Mouse (Mus musculus): Measurements from ENCODE around the gene Ptprr.

The Ptprr gene

GRCm38 (mm10) chr10:116115881-116116677, 98.1 kb downstream of the Ptprr start:
- DNase-seq (ENCODE audit: low read depth): no peak

- DNase-seq (ENCODE audit: low read depth): no peak
Measured at GRCm38 (mm10) chr10:116117060-116117459, 99.0 kb downstream of the Ptprr start.

GRCm38 (mm10) chr10:116121463-116121862, 103.5 kb downstream of the Ptprr start:
- no peak for DNase-seq (ENCODE audit: low read depth)

DNA sequence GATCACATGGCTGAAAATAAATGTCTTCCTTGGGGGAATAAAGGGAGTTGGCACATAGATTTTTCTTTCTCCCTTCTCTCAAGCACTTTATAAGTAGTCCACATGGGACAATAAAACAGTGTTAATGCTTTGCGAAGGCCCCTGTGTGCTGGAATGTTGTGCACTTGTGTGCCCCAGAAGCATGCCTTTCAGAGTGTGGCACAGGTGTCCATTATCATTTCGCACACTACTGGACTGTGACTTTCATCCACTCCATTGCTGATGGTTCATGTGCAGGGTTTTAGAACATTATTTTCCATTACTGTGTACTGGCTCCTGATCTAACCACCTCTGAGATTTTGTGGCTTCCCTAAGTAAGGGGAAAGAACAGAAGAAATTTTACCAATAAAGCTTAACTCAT, 105.8 kb downstream of the Ptprr start:
- DNase-seq (ENCODE audit: low read depth): no peak

DNA sequence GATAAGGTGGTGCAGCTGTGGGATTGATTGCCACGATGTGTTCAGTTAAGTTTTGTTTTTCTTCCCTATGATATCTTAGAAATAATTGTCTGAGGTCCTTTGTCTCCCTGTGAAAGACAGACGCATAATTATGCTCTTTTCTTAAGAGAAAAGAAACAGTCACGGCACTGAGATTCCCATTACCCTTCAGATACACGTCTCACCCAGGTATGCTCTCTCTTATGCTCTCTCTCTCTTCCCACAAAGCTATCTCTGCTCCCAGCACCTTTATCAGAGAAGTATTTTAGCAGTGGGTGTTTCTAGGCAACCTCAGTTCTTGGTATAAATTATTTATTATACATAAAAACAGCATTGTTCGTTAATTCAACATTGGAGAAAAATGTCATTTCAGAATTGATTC, 107.4 kb downstream of the Ptprr start:
- no peak for DNase-seq (ENCODE audit: low read depth)

- no peak for DNase-seq (ENCODE audit: low read depth)
Measured at GRCm38 (mm10) chr10:116130401-116130800, 112.4 kb downstream of the Ptprr start.

- DNase-seq (ENCODE audit: low read depth): no peak
Measured at GRCm38 (mm10) chr10:116131223-116131622, 113.2 kb downstream of the Ptprr start.

DNA sequence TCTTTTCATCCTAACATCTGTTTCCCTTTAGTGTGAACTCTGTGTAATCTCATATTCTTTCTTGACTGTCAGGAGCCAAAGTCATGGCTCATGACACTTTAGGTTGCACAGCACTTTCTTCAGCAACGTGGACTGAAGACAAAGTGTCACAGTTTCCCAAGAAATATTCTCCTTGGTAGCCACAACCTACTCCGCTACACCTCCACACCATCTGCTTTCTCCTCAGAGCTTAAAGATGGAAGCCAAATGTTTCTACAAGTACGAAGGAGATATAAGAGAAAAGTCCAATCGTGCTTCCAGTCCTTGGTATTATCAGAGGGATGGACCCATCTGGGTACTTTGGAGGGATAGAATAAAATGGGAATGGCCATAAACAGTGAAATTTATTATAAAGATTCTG, 114.2 kb downstream of the Ptprr start:
- DNase-seq (ENCODE audit: low read depth): no peak

- no peak for DNase-seq (ENCODE audit: low read depth)
Measured at GRCm38 (mm10) chr10:116135187-116135586, 117.2 kb downstream of the Ptprr start.

- DNase-seq (ENCODE audit: low read depth): no peak
Measured at GRCm38 (mm10) chr10:116140226-116140625, 122.2 kb downstream of the Ptprr start.

GRCm38 (mm10) chr10:116143684-116144083, 125.7 kb downstream of the Ptprr start:
- DNase-seq (ENCODE audit: low read depth): no peak

DNA sequence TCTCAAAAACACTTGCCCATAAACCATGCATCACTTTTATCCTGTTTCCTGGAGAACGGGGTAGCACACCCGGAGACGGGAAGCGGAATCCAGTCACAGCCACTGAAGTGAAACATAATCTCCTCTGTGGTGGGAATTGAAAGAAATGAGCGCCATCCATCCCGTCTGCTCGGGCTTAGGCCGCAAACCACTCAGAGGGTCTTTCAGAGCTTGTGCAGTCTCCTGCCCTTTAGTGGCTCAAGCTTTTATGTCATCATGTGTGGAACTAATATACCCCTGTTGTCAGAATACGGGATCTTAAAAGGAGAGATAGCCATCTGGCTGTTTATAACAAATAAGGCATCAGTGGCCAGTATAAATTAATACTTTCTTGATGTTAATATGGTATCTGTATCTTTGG, 128.1 kb downstream of the Ptprr start:
- DNase-seq (ENCODE audit: low read depth): no peak

GRCm38 (mm10) chr10:116154707-116155106, 136.7 kb downstream of the Ptprr start:
- DNase-seq (ENCODE audit: low read depth): no peak

- no peak for DNase-seq (ENCODE audit: low read depth)
Measured at GRCm38 (mm10) chr10:116156699-116157098, 138.7 kb downstream of the Ptprr start.

GRCm38 (mm10) chr10:116162338-116162737, 144.3 kb downstream of the Ptprr start:
- no peak for DNase-seq (ENCODE audit: low read depth)

DNA sequence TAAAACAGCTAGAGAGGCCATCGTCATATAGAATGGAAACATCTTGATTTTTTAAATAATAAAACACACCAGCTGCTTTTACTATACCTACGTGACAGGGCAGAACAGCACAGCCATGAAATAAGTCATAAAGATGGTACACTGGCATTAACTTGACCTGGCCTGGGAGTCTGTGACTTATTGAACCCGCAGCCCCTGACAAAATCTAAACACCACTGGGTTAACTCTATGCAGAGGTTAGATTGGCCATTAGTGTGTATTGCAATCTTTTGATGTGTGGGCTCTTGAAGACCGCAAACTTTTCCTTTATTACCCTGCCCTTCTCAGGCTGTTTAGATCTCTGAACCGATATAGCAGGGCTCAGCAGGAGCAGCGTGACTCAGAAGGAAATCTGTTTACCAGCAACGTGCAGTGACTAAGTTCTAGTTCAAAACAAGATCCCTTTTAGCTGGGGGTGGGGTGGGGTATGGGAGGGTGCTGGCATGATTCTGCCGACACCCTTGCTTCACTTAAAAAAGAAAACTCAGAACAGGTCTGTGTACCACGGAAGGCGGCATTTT, 157.4 kb downstream of the Ptprr start:
- DNase-seq (ENCODE audit: low read depth): no peak

DNA sequence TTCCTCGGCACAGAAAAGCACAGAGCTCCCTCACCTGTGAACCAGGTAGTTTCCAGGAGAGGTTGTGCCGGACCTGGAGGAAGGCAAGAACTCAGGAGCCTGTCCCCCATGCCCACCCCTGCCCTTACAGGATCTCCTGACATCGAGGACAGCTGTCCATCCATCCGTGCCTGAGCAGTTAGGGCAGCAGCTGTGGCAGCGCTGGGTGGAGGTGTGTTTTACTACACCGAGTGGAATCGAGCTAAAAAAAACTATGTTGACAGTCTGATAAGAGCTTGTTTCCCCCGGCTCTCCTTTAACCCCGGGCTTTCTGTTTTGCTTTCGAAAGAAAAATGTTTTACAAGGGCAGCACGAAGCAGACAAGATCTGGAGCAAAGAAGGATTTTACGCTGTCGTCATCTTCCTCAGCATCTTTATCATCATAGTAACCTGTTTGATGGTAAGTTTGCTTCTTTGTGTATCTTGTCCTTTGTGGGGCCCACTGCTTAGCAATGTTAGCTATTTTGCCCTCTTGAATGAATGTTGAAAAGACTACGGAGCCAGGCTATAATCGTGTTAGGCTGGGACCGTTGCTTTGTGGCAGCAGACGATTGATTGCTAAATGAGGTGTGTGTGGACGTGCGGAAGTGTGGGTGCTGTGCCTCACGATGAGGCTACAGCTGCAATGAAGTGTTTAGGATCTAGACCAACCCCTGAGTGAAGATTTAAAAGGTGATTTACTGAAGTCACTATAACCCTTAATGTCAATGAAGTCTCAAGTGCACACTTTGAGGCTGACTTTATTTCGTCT, 159.6 kb downstream of the Ptprr start:
- no peak for DNase-seq (ENCODE audit: low read depth)

GRCm38 (mm10) chr10:116181235-116181634, 163.2 kb downstream of the Ptprr start:
- no peak for DNase-seq (ENCODE audit: low read depth)

- DNase-seq (ENCODE audit: low read depth): no peak
Measured at GRCm38 (mm10) chr10:116182221-116182620, 164.2 kb downstream of the Ptprr start.

GRCm38 (mm10) chr10:116183258-116183657, 165.2 kb downstream of the Ptprr start:
- DNase-seq (ENCODE audit: low read depth): no peak

DNA sequence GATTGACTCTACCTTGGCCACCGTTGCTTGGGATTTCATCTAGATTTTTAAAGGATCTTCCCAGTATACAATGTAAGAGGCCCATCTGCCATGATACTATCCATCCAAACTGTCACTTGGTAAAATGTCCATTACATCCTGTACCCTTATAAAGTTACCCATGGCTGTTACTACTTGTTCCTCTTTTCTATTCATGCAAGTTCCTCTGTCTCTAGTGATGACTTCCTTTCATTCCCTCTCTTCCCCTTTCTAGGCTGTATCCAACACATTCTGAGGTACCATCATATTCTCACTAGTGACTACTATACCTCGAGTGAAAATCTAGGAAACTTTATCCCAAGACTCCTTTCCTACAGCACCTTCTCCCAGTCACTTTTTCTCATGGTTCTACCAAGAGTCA, 173.7 kb downstream of the Ptprr start:
- DNase-seq (ENCODE audit: low read depth): no peak

GRCm38 (mm10) chr10:116192293-116192692, 174.3 kb downstream of the Ptprr start:
- DNase-seq (ENCODE audit: low read depth): no peak

GRCm38 (mm10) chr10:116194409-116194808, 176.4 kb downstream of the Ptprr start:
- no peak for DNase-seq (ENCODE audit: low read depth)
